Mouse (Mus musculus): ENCODE results near the gene 4932429P05Rik.

4932429P05Rik gene

DNA sequence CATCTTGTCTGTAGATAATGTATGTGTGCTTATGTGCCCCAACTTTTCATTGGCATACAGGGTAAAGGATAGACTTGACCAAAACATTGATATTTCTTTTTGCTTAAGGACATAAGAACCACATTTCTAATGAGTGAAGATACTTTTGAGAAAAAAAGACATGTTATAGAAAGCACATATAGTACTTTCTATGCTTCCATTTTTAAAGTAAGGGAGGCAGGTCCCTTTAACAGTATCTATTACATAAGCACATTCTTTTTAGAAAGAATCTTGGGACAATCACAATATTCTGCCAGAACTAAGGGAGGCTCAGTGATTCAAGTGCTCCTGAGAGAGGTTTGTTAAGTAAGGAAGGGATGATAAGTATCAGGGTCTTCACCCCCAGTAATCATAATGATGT lies at the start of gene 4932429P05Rik:
Gene 4932429P05Rik, plus strand, starts transcription at position 301 of the 400 bp plus-strand sequence.
- DNase-seq, result no peak

Measured in cerebellum, adult 18-20 months (tissue).